Mouse (Mus musculus): ENCODE results near the gene Prex1.

Prex1 gene

GRCm38 (mm10) chr2:166516818-166517353, 196.7 kb downstream of the Prex1 start:
- DNase-seq (ENCODE audit: low spot score), result no peak

All from urinary bladder, postnatal 10 days (tissue).